Mouse (Mus musculus): ENCODE data around the gene Dydc2.
"Not testable (repeated sequence)": the region's sequence is repeated elsewhere in the genome, so short reads cannot be mapped to it uniquely, and the experiment has no call there.

Dydc2 gene

GRCm38 (mm10) chr14:41069108-41069507 lies at the start of gene Dydc2:
TSS of gene Dydc2 (minus strand) at chr14:41069208.
- no peak for DNase-seq (ENCODE audit: low read depth, low spot score)

GRCm38 (mm10) chr14:41116271-41116670 lies 47.3 kb upstream of the Dydc2 start:
- no peak for DNase-seq (ENCODE audit: low read depth, low spot score)

- no peak for DNase-seq (ENCODE audit: low read depth, low spot score)
Measured at GRCm38 (mm10) chr14:41112944-41113343, 43.9 kb upstream of the Dydc2 start.

- DNase-seq (ENCODE audit: low read depth, low spot score) = no peak
Measured at GRCm38 (mm10) chr14:41111031-41111668, 42.1 kb upstream of the Dydc2 start.

- no peak for DNase-seq (ENCODE audit: low read depth, low spot score)
Measured at GRCm38 (mm10) chr14:41104853-41105444, 35.9 kb upstream of the Dydc2 start, which contains the start of gene Mat1a. TSS of gene Mat1a (plus strand) at chr14:41105035.

- DNase-seq (ENCODE audit: low read depth, low spot score) = no peak
Measured at GRCm38 (mm10) chr14:41102269-41102668, 33.3 kb upstream of the Dydc2 start.

GRCm38 (mm10) chr14:41101242-41101641 lies 32.2 kb upstream of the Dydc2 start:
- no peak for DNase-seq (ENCODE audit: low read depth, low spot score)

GRCm38 (mm10) chr14:41100712-41101111 lies 31.7 kb upstream of the Dydc2 start:
- no peak for DNase-seq (ENCODE audit: low read depth, low spot score)

GRCm38 (mm10) chr14:41098726-41099125 lies 29.7 kb upstream of the Dydc2 start:
- DNase-seq (ENCODE audit: low read depth, low spot score) = no peak

- no peak for DNase-seq (ENCODE audit: low read depth, low spot score)
Measured at GRCm38 (mm10) chr14:41096296-41096860, 27.4 kb upstream of the Dydc2 start.

GRCm38 (mm10) chr14:41094114-41094513 lies 25.1 kb upstream of the Dydc2 start:
- no peak for DNase-seq (ENCODE audit: low read depth, low spot score)

GRCm38 (mm10) chr14:41090777-41091176 lies 21.8 kb upstream of the Dydc2 start:
- no peak for DNase-seq (ENCODE audit: low read depth, low spot score)

- DNase-seq (ENCODE audit: low read depth, low spot score) = no peak
Measured at GRCm38 (mm10) chr14:41087509-41087908, 18.5 kb upstream of the Dydc2 start.

- DNase-seq (ENCODE audit: low read depth, low spot score) = no peak
Measured at GRCm38 (mm10) chr14:41082408-41082807, 13.4 kb upstream of the Dydc2 start.

GRCm38 (mm10) chr14:41072944-41073275 lies 3.9 kb upstream of the Dydc2 start:
- DNase-seq (ENCODE audit: low read depth, low spot score) = no peak

- peak; percentile 24 for DNase-seq (ENCODE audit: low read depth, low spot score)
Measured at GRCm38 (mm10) chr14:41072229-41072943, 3.4 kb upstream of the Dydc2 start, which contains the start of gene Dydc1. TSS of gene Dydc1 (plus strand) at chr14:41072911.

- DNase-seq (ENCODE audit: low read depth, low spot score) = no peak
Measured at GRCm38 (mm10) chr14:41070343-41070742, 1.3 kb upstream of the Dydc2 start.

- no peak for DNase-seq (ENCODE audit: low read depth, low spot score)
Measured at GRCm38 (mm10) chr14:41066416-41066815, 2.6 kb downstream of the Dydc2 start.

- no peak for DNase-seq (ENCODE audit: low read depth, low spot score)
Measured at GRCm38 (mm10) chr14:41065168-41065567, 3.8 kb downstream of the Dydc2 start.

- not testable (repeated sequence) for DNase-seq (ENCODE audit: low read depth, low spot score)
Measured at GRCm38 (mm10) chr14:41053190-41053589, 15.8 kb downstream of the Dydc2 start.

GRCm38 (mm10) chr14:41052481-41052880 lies 16.5 kb downstream of the Dydc2 start:
- no peak for DNase-seq (ENCODE audit: low read depth, low spot score)

GRCm38 (mm10) chr14:41050471-41050870 lies 18.5 kb downstream of the Dydc2 start:
- DNase-seq (ENCODE audit: low read depth, low spot score) = peak; percentile 66

Measured in CD4-positive helper T cell, adult 2 months (primary cell).